Mouse (Mus musculus): ENCODE measurements around the gene Dtx3. TPM values are rescaled to one million over a fixed set of nuclear protein-coding genes. Genes with fewer than 3 reads are reported as not detected.

Gene Dtx3
- polyA plus RNA-seq, 1 experiment from 2014 or later: 70.8 TPM

DNA sequence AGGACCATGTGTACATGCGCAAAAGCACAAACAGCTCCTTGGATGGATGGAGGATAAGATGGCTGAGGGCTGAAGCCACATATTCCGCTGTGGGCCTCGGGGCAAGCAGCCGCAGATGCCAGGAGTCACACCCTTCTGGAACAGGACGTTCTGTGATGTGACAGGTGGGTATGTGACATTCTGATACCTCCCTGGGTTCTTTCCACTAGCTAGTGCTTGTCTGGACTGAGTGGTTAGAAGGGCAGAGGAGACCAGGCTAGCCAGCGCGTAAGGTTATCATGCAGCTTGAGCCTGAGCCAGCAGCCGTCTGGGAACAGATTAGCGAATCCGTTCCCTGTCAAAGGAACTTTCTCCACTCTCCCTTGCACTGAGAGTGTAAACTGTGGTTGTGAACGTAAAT is 54.6 kb downstream of the Dtx3 start:
- 80% methylated on average over 11 of the region's 11 CpGs for WGBS
- no peak for ATAC-seq (replicated peaks; ENCODE audit: low FRiP score)
- Histone ChIP-seq H3K9ac (ENCODE audit: low read depth, low read length) (no peak overlapping the region), H3K4me1 (replicated peaks; ENCODE audit: control insufficient read depth, insufficient read depth, low read length) (peaks cover 17% of the 10 kb centered on the region), H3K4me3 (ENCODE audit: low read depth, low read length) (no peak overlapping the region), H3K27ac (ENCODE audit: low read depth, low read length) (no peak overlapping the region), H3K9me3 (ENCODE audit: control insufficient read depth, low read length) (no peaks in the 10 kb centered on the region), H3K4me2 (no peak overlapping the region), H3K36me3 (ENCODE audit: control insufficient read depth, insufficient read depth, low read length) (no peaks in the 10 kb centered on the region), H3K27me3 (replicated peaks; ENCODE audit: control insufficient read depth, insufficient read depth, low read length) (no peaks in the 10 kb centered on the region)
- no peak for DNase-seq (ENCODE audit: low spot score)

Other genes with a start within 250 kb of the Dtx3 start
- 37.4 and 42.2 TPM in 2 replicates for gene Ctdsp2, start 217.0 kb downstream of the Dtx3 start, polyA plus RNA-seq (2014; fragmentation: Nextera tagmentation; extraction: Ambion mirVana)
- gene Avil, start 195.0 kb downstream of the Dtx3 start, polyA plus RNA-seq (2014; fragmentation: Nextera tagmentation; extraction: Ambion mirVana): 0.10 and 0.13 TPM in 2 replicates
- 110 and 119 TPM in 2 replicates for gene Tsfm, start 164.9 kb downstream of the Dtx3 start, polyA plus RNA-seq (2014; fragmentation: Nextera tagmentation; extraction: Ambion mirVana)
- 54.1 and 58.1 TPM in 2 replicates for gene Mettl1, start 154.3 kb downstream of the Dtx3 start, polyA plus RNA-seq (2014; fragmentation: Nextera tagmentation; extraction: Ambion mirVana)
- 0.11 and 0.23 TPM in 2 replicates for gene Eef1akmt3, start 154.2 kb downstream of the Dtx3 start, polyA plus RNA-seq (2014; fragmentation: Nextera tagmentation; extraction: Ambion mirVana)
- gene Cyp27b1, start 147.5 kb downstream of the Dtx3 start, polyA plus RNA-seq (2014; fragmentation: Nextera tagmentation; extraction: Ambion mirVana): not detected in 2 replicates
- 0.38 TPM in 2 replicates for gene March9, start 135.5 kb downstream of the Dtx3 start, polyA plus RNA-seq (2014; fragmentation: Nextera tagmentation; extraction: Ambion mirVana)
- gene Cdk4, start 132.2 kb downstream of the Dtx3 start, polyA plus RNA-seq (2014; fragmentation: Nextera tagmentation; extraction: Ambion mirVana): 1,533 and 1,539 TPM in 2 replicates
- 112 and 121 TPM in 2 replicates for gene Tspan31, start 125.5 kb downstream of the Dtx3 start, polyA plus RNA-seq (2014; fragmentation: Nextera tagmentation; extraction: Ambion mirVana)
- 2.2 and 2.3 TPM in 2 replicates for gene Agap2, start 120.4 kb downstream of the Dtx3 start, polyA plus RNA-seq (2014; fragmentation: Nextera tagmentation; extraction: Ambion mirVana)
- gene Os9, start 74.6 kb downstream of the Dtx3 start, polyA plus RNA-seq (2014; fragmentation: Nextera tagmentation; extraction: Ambion mirVana): 51.2 and 54.7 TPM in 2 replicates
- 21.6 and 26.3 TPM in 2 replicates for gene B4galnt1, start 30.5 kb downstream of the Dtx3 start, polyA plus RNA-seq (2014; fragmentation: Nextera tagmentation; extraction: Ambion mirVana)
- gene Slc26a10, start 15.1 kb downstream of the Dtx3 start, polyA plus RNA-seq (2014; fragmentation: Nextera tagmentation; extraction: Ambion mirVana): 3.6 and 5.2 TPM in 2 replicates
- gene Arhgef25, start 5.6 kb downstream of the Dtx3 start, polyA plus RNA-seq (2014; fragmentation: Nextera tagmentation; extraction: Ambion mirVana): 28.3 and 30.2 TPM in 2 replicates
- gene Pip4k2c, start 15.9 kb upstream of the Dtx3 start, polyA plus RNA-seq (2014; fragmentation: Nextera tagmentation; extraction: Ambion mirVana): 43.1 and 43.4 TPM in 2 replicates
- 1.3 and 1.4 TPM in 2 replicates for gene Kif5a, start 67.6 kb upstream of the Dtx3 start, polyA plus RNA-seq (2014; fragmentation: Nextera tagmentation; extraction: Ambion mirVana)
- gene Dctn2, start 70.6 kb upstream of the Dtx3 start, polyA plus RNA-seq (2014; fragmentation: Nextera tagmentation; extraction: Ambion mirVana): 135 TPM in 2 replicates
- 14.2 and 19.0 TPM in 2 replicates for gene Mbd6, start 93.3 kb upstream of the Dtx3 start, polyA plus RNA-seq (2014; fragmentation: Nextera tagmentation; extraction: Ambion mirVana)
- 249 and 257 TPM in 2 replicates for gene Mars, start 116.1 kb upstream of the Dtx3 start, polyA plus RNA-seq (2014; fragmentation: Nextera tagmentation; extraction: Ambion mirVana)
- gene Arhgap9, start 126.2 kb upstream of the Dtx3 start, polyA plus RNA-seq (2014; fragmentation: Nextera tagmentation; extraction: Ambion mirVana): 22.0 and 24.4 TPM in 2 replicates
- 2.1 and 2.2 TPM in 2 replicates for gene Gli1, start 146.2 kb upstream of the Dtx3 start, polyA plus RNA-seq (2014; fragmentation: Nextera tagmentation; extraction: Ambion mirVana)
- gene Inhbe, start 158.7 kb upstream of the Dtx3 start, polyA plus RNA-seq (2014; fragmentation: Nextera tagmentation; extraction: Ambion mirVana): 0.04 and 0.09 TPM in 2 replicates
- gene Inhbc, start 174.7 kb upstream of the Dtx3 start, polyA plus RNA-seq (2014; fragmentation: Nextera tagmentation; extraction: Ambion mirVana): 1.1 and 1.4 TPM in 2 replicates
- 25.4 and 33.8 TPM in 2 replicates for gene R3hdm2, start 184.6 kb upstream of the Dtx3 start, polyA plus RNA-seq (2014; fragmentation: Nextera tagmentation; extraction: Ambion mirVana)

Measured in liver, embryonic 11.5 days (tissue).